Mouse (Mus musculus): ENCODE data around the gene Fuom.

Fuom gene

DNA sequence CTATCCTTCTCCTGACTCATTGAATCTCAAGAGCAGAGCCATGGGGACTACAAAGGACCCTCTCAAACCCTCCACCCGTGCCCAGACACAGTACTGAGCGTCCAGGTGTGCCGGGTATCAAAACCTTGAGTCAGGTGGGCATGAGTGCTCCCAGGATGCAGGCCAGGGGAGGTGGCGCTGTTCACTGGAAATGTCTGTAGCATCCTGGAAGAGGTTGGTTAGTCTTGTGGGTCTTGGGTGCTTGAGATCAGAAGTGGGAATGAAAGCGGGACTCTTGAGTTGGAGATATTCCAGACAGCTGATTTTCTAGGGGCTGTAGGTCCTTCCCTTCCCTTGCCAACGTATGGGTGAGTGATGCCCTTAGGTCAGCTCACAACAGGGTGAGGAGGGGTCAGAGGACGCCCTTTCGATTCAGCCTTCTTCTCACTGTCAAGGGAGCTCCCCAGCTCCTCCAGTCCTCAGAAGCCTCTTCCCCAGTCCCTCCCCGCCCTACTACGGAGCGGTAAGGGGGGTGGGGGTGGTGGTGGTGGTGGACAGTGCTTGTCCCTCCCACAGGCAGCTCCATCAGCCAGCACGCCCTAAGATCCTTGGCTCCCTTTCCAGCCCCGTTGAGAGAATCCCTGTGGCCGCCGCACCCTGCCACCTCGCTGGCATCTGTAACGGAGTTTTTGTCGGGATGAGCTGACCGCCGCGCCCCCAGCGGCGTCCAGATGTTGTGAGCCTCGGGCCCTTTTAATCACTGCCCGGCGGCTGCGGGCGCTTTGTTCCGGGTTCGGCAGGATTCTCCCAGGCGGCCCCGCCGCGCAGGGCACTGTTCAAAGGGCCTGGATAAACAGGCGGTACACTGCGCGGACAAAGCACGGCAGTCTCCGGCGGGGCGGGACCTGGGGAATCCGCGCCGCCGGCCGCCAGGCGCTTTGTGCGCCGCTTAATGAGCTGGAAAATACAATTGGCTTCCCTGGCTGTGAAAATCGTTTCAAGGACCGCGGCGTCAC is 44.5 kb downstream of the Fuom start:
- no peak for DNase-seq (ENCODE audit: low spot score)

DNA sequence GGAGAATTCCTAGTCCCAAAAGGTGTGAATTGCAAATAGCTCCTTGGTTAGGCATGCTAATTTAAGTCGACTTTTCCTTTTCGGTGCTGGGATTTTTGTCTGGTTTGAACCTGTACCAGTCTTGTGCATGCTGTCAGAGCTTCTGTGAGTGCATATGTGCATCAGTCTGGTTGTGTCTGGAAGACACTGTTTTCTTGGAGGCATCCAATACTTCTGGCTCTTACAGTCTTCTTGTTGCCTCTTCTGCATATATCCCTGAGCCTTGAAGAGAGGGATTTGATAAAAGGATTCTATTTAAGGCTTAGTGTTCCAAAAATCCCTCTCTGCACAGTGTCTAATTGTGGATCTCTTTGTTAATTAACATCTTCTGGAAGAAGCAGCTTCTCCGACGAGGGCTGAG is 48.1 kb downstream of the Fuom start:
- no peak for DNase-seq (ENCODE audit: low spot score)

DNA sequence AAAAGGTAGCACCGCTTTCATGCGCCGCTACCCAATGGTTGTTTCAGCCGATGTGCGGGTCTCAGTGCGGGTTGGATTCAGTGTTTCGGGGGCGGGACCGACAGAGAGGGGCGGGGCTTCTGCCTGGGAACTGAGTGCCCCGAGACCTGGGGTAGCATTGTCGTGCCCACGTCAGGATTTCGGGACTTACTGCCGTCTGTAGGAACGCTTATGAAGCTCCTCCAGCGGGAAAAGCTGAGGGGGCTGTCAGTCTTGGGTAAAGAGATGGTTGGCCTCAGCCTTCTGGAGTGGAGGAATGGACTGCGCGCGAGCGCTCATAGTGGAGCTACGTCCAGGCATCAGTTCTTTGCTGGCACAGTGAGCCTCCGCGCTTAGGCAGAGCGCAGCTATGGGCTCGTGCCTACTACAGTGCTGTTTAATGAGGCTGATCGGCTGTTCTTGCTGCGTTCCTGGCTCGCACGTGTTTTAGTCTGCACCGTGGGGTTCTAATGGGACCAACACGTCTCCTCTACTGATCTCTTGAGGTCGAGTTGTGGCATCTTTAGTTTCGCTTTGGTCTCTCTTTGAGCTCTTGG is 53.0 kb downstream of the Fuom start:
- no peak for DNase-seq (ENCODE audit: low spot score)

DNA sequence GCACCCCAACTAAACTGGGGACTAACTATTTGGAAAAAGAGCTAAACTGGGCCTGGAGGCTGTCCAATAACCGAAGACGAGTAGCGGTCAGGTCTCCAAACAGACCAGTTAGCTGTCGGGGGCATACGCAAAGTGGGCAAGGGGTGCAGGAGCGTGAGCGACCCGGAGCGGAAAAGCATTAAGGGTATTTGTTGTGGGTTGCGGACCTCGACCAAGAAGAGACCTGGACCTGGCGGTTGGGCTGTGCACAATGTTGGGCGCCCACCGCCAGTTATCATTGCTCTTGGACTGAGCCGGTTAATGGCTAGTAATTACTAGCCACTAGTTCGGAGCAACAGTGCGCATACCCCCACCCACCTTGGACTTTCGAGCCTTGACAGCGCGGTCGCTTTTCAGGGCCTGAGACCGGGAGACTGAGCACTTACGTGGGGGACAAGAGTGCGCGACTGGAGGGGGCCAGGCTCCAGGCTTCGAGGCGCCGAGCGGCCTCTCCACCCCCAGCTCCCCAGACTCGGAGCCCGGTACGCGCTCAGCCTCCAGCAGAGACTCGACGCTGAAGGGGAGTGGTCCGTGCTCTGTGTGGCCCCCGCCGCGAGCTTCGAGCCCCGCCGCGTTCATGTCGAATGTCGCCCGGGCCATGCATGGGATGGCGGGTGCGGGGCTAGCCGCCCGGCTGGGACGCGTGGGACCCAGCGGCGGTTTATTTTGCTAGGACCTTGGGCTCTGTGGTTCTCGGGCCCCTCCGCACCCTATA is 53.7 kb downstream of the Fuom start, which contains the start of gene Msx3:
Gene Msx3, minus strand, starts transcription at position 729 of the 754 bp plus-strand sequence.
- DNase-seq (ENCODE audit: low spot score): no peak

DNA sequence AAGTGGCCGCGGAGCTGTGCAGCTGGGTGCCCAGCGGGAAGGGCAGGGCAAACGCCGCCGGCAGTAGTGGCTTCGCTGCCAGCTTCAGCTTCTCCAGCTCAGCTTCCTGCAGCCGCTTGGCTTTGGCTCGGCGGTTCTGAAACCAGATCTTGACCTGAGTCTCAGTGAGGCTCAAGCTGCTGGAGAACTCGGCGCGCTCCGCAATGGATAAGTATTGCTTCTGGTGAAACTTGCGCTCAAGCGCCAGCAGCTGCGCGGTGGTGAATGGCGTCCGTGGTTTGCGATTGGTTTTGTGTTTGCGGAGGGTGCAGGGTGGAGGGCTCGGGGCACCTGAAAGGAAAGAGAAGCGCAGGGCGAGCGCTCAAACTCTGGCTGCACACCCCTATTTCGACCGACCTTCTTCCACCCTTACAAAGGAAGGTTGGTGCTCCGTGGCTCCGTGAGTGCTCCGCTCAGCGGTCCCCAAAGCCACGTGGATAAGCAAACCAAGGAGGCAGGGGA is 54.4 kb downstream of the Fuom start:
- DNase-seq (ENCODE audit: low spot score): no peak

All from adipocyte (in vitro differentiated cells).